Mouse (Mus musculus) urinary bladder, postnatal 10 days (tissue): ENCODE measurements around the gene Nans.

Experiments used
- DNase-seq: peaks from one replicate; pipeline ENCODE4 v3.0.0; 2022; ENCODE audit warnings: low spot score

Nans gene

GRCm38 (mm10) chr4:46489028-46489925 lies at the start of gene Nans:
TSS of gene Nans (plus strand) at chr4:46489248.
- DNase-seq: peak; percentile 76

GRCm38 (mm10) chr4:46442501-46442900 lies 46.5 kb upstream of the Nans start:
- DNase-seq: no peak

- DNase-seq: no peak
These were observed 43.7 kb upstream of the Nans start for GRCm38 (mm10) chr4:46445237-46445945.

GRCm38 (mm10) chr4:46447461-46447860 lies 41.6 kb upstream of the Nans start:
- no peak for DNase-seq

- no peak for DNase-seq
These were observed 40.2 kb upstream of the Nans start for GRCm38 (mm10) chr4:46448886-46449285.

GRCm38 (mm10) chr4:46450020-46450518 lies 39.0 kb upstream of the Nans start:
- no peak for DNase-seq

- peak; percentile 68 for DNase-seq
These were observed 38.4 kb upstream of the Nans start, which contains the start of gene Anp32b for GRCm38 (mm10) chr4:46450519-46451131. TSS of gene Anp32b (plus strand) at chr4:46450902.

GRCm38 (mm10) chr4:46451240-46451757 lies 37.7 kb upstream of the Nans start:
- DNase-seq: peak; percentile 28

GRCm38 (mm10) chr4:46451758-46452480 lies 37.1 kb upstream of the Nans start:
- peak; percentile 14 for DNase-seq

- DNase-seq: peak; percentile 16
These were observed 36.6 kb upstream of the Nans start for GRCm38 (mm10) chr4:46452481-46452850.

- DNase-seq: no peak
These were observed 36.0 kb upstream of the Nans start for GRCm38 (mm10) chr4:46452855-46453719.

GRCm38 (mm10) chr4:46454097-46454864 lies 34.8 kb upstream of the Nans start:
- no peak for DNase-seq

GRCm38 (mm10) chr4:46456762-46457161 lies 32.3 kb upstream of the Nans start:
- DNase-seq: no peak

GRCm38 (mm10) chr4:46457186-46457585 lies 31.9 kb upstream of the Nans start:
- DNase-seq: no peak

- DNase-seq: no peak
These were observed 30.6 kb upstream of the Nans start for GRCm38 (mm10) chr4:46458411-46458810.

- DNase-seq: no peak
These were observed 25.8 kb upstream of the Nans start for GRCm38 (mm10) chr4:46463130-46463830.

GRCm38 (mm10) chr4:46465740-46466139 lies 23.3 kb upstream of the Nans start:
- DNase-seq: no peak

- no peak for DNase-seq
These were observed 13.9 kb upstream of the Nans start for GRCm38 (mm10) chr4:46475101-46475500.

- DNase-seq: no peak
These were observed 10.0 kb upstream of the Nans start for GRCm38 (mm10) chr4:46479081-46479480.
